Mouse (Mus musculus) thymus, postnatal 14 days (tissue): ENCODE results near the gene Actg1.
A peak's percentile ranks its signal among the peaks of the same experiment; 100 is the strongest.

Experiments
- DNase-seq: peaks from one replicate; pipeline ENCODE4 v3.0.0; 2021

Gene Actg1

DNA sequence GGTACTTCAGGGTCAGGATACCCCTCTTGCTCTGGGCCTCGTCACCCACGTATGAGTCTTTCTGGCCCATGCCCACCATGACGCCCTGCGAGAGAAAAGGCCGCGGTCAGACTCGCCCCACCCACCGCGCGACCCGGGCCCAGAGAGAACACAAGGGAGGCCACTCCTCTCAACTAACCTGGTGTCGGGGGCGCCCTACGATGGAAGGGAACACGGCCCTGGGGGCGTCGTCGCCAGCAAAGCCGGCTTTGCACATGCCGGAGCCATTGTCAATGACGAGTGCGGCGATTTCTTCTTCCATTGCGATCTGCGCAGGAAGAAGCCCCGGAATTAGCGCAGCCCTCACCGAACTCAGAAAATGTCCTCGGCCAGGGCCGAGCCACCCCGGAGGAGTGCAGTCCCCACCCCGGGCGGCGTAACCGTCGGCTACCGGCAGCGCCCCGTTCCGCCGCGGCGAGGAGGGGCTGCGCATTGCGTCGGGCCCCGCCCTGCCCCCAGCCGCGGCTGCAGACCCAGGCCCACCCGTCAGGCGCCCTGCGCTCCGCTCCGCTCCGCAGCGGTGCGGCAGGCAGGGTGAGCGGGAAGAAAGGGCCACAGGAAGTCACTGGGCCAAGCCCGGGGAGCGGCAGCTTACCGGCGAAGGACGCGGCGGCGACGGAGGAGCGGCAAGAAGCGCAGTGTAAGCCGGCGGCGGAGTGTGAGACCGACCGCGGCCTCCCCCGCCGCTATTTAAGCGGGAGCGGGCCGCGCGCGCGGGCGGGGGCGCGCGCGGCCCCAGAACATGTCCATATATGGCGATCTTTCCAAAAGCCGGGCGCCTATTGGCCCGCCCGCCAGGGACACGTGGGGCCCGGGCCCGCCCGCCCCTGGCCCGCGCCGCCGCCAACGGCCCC, at the start of gene Actg1:
Gene Actg1 (minus strand): TSS at position 752 of the 893 bp plus-strand sequence.
- DNase-seq, result peak; percentile 90

DNA sequence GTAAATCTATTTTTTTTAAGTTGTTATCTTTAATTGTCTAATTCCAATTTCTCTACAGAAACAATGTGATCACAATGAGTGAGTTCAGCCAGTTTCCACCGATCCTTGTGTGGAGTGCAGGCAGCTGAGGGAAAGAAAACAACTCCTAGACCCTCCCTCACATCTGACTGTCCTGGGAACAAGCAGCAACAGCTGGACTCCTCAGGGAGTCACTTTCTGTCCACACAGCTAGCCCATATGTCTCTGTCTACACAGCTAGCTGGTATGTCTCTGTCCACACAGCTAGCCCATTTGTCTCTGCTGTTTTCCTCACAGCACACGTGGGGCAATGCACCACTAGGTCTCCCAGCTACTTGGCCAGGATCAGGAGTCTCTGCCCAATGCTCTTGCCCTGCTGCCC, 49.3 kb upstream of the Actg1 start:
- DNase-seq, result no peak

DNA sequence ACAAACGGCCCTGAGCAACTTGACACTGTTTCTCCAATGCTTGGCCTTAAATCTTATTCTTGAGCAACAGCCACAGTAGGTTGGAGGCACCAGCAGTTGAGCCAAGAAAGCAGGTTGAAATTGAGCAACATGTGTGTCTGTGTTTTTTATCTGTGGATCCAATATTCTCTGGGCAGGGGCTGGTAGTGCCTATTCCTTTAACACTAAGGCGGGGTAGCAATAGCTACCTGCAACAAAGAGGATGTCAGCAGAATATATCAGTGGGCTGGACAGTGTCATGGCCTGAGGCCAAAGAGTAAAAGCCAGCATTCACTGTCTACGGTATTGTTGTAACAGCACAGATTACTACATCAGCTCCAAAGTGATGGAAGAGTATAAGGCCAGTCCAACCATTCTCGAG, 47.3 kb upstream of the Actg1 start:
- DNase-seq, result no peak

DNA sequence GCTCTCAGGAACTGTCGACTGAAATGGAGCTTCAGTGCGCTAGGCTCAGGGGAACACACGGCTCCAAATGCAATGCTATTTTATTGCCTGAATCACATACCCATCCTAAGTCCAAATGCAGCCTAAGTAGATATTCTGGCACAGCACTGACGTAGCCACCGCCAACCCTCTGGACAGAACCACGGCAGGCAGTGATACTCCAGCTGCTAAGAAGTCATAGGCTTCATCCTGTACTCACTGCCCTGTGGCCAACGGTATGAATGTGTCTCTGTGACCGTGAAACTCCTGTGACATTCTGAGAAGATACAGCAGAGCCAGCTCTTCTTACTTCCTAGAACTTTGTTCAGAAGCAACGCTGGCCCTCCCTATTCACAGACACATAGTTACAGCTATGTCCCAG, 40.2 kb upstream of the Actg1 start:
- DNase-seq, result no peak

DNA sequence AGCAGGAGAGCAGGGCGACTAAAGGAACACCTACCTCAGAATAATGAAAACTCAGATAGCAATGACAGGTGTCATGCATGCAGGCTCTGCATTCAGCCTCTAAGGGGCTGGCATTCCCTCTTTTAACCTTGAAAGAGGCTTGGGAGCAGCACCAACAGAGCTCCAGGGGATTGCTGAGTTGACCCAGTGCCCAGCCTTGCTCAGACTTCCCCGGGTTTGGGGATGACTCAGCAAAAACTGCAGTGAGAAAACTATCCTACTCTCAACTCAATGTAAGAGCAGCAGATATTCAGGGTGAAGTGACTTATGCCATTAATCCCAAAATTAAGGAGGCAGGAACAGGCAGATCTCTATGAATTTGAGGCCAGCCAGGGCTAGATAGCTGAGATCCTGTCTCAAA, 38.8 kb upstream of the Actg1 start:
- no peak for DNase-seq

DNA sequence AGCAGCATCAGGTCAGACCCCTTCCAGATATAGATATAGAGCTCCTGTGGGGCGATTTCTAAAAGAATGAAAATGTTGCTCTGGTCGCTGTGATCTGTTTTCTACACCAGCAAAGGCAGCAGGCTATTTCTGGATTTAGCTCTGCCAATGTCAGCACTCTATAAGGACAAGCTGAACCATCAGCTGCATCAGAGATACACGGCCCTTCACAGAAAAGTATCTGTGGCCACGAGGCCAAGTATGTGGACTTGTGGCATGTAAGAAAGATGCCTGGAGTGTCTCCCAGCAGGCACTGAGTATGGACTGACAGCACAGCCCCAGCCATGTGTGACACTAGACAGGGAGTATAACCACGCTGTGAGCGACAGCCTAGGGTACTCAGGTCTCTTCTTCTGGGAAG, 38.3 kb upstream of the Actg1 start:
- no peak for DNase-seq

DNA sequence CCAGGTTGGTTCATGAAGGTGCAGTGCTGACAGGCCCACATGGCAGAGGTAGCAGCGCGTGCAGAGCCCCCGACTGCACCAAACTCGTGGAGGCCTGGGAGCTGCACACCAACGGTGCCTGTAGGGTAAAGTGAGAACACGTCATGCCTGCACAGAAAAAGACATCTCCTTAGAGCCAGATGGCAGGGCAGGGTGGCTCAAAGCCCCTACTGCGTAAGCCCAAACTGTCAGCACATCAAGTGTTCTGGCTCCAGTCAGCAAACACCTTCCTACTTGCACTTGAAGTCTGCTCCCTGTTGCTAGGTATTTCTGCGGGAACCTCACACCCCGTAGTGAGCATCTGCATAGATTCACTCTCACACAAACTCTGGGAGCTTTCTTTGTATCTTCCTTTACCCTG, 34.2 kb upstream of the Actg1 start:
- DNase-seq, result no peak

DNA sequence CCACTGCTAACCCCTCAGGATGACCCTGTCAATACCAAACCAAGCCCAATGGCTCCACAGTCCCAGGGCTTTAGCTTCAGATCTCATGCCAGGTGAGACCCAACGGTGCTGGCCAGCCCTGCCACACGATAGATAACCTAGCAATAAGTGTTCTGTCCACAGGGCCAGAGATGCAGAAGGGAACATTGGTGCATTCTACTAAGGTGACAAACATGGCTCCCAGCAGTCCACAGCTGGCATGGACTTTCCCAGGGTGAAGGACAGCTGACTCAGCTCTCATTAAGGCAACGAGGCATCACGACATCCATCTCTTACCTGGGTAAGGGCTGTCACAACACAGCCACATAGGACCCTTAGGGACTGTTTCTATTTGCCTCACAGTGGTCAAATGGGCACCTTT, 32.8 kb upstream of the Actg1 start:
- DNase-seq, result no peak

DNA sequence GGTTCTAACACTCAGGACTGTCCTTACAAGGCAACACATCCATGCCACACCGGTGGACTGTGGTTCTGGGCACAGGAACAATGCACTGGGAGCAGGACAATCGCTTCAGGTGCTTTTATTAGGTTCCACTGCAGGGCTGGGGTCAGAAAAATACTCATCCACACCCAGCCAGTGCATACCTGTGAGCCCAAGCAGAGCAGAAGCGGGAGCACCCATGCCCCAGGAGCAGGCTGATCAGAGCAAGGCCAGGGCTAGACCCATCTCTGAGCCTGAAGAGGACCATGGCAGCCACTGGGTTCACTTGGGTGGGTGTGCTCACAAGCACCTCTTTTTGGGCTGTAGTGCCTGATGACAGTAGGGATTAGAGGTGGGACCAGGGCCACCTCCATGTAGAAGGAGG, 31.9 kb upstream of the Actg1 start:
- DNase-seq, result no peak

DNA sequence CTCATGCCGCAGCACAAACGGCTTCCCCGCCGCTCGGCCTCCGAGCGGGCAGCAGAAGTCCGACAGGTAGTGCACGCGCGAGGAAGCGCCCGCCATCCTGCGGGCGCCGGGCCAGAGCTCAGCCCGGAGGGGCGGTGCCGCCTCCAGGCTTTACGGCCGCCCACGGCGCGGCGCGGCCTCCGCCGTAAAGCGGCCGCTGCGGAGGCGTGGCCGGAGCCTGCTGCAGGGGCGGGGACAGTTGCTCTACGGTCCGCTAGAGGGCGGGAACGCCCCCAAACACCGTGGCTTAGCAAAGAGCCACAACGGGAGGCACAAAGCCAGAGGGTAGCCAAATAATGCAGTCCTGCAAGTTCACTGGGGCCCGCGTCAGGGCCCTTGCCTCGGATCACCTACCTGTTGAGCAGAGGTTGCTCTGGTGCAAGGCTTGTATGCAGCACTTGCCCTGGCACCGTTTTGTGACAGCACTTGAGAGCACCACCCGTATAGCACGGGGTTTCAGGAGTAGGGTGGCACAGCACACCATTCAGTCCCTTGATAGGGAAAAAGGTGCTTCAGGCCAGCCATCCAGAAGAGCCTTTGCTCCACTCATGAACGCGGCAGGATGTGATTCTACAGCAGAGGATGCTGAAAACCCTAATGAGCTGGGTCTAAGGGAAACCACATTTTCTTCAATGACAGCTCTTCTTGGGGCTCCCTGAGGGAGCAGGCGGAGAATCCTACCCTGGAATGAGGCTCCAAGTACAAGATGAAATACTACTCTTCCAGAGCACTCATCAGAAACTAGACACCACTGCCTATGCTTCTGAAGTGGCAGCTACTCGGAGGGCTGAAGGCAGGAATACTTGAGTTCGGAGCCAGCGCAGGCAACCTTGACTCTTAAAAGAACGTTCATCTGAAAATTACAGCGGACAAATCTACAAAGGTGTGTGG, 30.5 kb upstream of the Actg1 start, which contains the start of gene Faap100:
Gene Faap100 (minus strand): TSS at position 154 of the 930 bp plus-strand sequence.
- peak; percentile 92 for DNase-seq

DNA sequence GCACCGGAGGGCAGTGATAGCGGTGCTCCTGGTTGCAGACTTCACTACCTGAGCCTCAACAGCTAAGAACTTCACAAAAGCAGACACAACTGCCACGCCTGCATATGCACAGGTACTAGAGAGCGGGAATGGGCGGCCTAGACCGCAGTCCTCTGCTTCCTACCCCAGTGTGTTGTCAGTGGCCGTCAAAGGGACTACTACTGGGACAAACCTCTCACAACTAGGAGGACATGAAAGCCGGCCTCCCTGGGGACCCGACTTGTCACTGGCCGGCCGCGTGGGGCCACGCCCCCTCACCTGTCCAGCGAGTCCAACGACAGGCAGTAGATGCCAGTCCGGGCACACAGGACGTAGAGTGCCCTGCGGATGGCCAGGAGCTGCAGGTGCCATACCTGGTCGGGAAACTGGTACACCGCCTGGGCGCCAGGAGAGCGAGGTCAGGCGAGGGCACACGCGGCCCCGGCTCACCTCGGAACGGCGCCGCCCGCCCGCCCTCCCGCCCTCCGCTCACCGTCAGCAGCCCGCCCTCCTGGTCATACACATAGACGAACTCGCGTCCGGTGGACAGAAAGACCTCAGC, 29.8 kb upstream of the Actg1 start:
- DNase-seq, result no peak

DNA sequence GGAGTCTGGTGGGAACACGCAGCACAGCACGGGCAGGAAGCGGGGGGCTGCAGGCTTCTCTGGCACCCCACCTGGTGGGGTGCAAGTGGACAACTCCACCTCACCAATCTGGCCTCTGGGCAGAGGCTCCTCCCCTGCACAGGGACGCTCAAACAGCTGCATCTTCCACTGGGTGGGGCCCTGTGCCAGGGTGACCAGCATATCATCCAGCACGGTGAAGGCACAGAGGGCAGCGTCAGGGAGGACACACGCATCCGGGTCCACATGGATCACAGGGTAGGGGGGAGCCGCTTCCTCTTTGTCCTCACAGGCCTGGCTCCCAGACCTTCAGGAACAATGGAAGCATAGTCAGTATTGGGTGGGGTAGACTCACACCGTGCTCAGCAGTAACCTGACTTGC, 29.0 kb upstream of the Actg1 start:
- no peak for DNase-seq

DNA sequence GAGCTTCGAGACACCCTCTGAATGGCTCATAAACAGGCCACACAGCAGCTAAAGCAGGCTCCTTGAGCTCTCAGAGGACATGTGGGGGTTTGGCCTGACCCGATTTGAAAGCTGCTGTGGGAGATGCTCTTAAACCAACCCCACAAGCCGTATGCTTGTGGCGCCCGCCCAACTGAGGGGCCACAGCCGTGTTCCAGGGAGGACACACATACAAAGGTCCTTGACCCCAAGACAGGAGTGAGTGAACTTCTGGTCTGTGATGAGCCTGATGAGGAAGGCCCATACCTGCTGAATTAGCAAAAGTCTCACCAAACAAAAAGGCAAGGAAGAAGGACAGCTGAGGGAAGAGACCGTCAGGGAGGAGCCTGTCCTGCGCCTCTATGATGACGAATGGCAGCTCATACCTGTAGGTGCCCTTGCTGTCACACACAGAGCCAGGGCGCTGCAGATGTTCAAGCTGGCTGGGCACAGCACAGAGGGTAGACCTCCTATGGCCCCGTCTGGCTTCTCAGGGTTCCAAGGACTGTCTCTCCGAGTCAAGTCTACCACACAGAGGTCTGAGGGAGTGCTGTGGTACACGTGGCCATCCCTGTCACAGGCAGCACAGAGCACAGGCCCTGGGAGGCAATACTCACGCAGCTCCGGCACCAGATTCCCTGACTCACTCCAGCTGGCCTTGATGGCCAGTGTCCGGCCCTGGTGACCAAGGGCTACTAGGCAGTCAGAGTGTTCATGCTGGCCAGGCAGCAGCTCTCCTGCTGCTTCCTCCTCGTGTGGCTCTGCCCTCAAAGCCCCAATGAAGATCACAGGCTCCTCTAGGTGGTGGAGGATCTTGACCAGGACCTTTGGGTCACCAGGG, 28.2 kb upstream of the Actg1 start:
- DNase-seq, result no peak

DNA sequence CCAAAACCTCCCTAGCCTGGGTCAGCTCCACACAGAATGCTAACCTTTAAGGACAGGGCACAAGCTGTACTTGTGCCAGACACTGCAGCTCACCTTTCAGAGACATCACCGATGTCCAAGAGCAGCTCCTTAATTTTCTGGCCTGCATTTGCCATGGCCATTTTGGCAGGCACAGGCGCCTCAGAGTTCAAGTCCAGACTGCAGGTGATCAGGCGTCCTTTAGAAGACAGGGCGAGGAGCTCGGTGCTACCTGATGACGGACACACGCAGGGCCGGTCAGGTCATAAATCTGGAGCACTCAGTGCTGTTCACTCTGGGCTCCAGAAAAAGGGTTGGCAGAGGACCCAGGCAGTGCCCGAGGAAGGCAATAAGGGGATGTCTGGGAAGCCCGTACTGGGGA, 27.0 kb upstream of the Actg1 start:
- no peak for DNase-seq

DNA sequence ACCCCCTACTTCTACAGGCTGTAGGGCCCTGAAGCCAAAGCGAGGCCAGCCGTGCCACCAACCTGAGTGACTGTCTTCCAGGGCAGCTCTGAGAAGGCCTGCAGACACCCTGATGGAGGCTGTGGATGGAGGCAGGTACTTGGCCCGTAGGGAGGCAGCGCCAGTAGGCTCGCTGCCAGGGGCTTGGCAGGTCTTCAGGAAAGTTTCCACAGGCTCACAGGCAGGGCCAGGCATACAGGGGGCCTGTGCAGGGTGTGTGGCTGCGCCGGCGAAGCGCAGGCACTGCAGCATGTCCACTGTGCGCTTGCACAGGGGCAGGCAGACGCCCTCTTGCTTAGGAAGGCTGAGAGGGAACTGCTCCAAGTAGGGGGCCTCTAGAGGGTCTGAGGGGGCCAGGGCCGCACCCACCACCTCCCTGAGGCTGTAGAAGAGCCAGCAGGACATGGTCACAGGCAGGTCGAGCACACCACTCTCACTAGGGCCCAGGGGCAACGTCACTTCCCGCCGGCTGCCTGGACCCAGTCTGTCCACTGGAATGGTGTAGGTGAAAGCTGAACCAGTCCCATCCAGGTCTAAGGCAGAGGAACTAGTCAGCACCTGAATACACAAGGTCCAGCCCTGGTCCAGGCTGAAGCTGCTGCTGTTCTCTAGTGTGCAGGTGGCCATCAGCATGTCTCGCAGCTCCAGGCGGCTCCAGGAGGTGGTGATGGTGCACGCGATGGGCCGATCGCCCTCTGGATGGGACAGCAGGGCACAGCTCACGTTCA, 25.7 kb upstream of the Actg1 start:
- no peak for DNase-seq

DNA sequence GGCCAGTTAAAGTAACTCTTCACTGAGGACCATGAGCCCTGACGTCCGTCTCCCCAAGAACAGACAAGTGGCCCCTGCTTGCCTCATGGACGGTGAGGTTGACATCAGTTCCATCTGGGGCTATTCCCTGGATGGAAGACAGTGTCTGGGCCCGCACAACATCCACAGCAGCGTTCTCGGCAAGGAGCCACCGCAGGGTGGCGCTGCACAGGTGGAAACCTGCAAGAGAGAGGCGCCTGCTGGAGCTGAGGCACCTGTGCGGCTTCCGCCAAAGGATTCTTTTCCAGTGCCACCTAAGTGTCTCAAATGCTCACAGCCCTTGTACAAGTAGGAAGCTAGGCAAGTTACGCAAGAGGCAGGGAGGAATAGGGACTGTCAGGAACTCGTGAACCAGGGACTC, 24.7 kb upstream of the Actg1 start:
- no peak for DNase-seq

DNA sequence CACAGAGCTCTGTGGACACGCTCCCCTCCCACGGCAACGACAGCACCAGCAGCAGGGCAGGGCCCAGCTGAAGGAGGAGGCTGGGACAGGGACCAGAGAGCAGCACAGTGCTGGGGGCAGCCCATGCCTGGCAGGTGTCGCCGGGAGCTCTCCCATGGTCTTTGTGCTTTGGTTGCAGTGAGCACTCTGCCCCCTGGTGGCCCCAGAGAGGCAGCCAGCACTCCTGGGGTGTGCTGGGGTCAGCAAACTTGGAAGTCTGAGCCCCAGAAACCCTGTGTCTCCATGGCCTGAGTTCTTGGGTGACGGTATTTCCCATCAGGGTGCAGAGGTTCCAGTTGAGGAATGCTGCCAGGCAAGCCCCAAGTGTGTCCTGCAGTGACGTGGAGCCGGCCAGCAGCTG, 21.3 kb upstream of the Actg1 start:
- peak; percentile 80 for DNase-seq

DNA sequence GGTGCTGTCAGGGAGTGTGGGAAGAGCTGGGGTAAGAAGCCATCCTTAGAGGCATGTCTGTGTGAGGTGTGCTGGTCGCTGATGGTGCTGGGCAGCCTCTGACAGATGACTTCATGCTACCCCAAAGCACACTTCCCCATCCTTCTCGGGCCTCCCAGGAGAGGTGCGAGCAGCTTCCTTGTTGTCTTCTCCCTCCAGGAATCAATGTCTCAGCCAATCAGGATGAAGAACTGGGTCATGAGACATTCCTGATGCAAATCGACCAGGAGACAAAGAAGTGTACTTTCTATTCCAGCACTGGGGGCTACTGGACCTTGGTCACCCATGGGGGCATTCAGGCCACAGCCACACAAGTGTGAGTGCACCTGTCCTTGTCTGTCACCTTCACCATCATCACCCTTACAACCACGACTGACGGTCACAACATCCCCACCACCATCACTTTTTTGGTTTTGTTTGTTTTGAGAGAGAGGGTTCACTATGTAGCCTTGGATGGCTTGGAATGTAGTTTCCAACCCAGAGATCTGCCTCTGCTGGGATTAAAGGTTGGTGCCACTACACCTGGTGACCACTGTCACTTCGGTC, 18.2 kb upstream of the Actg1 start:
- no peak for DNase-seq

DNA sequence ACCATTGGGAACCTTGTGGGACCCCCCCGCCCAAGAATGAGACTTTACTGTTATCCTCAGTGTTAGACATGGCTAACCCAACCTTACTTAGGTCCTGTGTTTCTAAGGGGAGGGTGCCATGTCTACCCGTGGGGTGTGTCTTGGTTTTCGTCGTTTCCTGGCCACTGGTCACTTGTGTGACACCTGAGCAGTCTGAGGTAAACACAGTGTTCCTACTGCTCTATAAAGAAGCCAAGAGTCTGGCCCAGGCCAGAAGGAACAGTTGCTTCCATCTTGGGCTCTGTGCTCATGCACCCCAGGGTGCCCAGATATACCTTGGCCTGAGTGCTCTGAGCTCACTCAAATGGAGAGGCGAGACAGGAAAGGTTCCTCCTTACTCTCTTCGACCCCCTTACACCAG, 14.5 kb upstream of the Actg1 start:
- no peak for DNase-seq

DNA sequence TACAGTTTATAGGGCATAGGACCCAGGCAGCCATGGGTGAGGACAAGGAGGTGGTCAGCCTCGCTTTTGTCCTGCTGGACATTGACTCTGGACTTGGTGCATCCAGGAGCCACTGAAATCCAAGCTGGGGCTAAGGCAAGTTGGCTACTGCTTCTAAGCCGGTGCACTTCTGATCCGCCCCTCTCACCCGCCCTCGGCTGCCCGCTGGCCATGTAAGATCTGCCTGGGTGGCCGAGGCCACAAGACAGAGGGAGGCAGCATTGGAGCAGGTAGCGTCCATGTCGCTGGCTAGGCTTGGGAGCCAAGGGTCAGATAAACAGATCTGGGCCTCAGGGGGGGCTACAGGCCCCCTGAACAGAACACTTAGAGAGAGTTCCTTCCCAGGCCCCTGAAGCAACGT, 13.0 kb upstream of the Actg1 start, which contains the start of gene Fscn2:
Gene Fscn2 (plus strand): TSS at position 240 of the 400 bp plus-strand sequence.
- no peak for DNase-seq

DNA sequence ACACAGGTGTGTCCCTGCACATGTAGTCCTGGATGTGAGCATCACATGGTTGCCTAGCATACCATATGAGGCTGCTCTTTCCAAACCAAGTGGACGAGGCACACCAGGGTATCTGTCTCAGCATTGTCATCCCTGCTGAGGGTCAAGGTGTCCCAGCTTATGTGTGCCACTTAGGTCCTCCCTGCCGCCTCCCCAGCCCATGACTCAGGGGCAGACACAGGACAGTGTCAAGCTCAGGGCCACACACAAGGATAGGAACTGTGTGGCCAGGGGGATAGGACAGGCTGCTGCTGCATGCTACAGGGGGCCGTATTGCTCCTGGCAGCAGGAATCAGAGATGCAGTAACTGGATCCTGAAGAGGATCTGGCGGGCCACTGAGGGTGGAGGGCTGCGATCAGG, 12.4 kb upstream of the Actg1 start:
- no peak for DNase-seq
